Mouse (Mus musculus): ENCODE data around the gene Rdh1. TPM values are rescaled to one million over a fixed set of nuclear protein-coding genes. Genes with fewer than 3 reads are reported as not detected.

The Rdh1 gene
- 0.12 and 0.14 TPM in 2 replicates for polyA plus RNA-seq (2012; rRNA removed)

DNA sequence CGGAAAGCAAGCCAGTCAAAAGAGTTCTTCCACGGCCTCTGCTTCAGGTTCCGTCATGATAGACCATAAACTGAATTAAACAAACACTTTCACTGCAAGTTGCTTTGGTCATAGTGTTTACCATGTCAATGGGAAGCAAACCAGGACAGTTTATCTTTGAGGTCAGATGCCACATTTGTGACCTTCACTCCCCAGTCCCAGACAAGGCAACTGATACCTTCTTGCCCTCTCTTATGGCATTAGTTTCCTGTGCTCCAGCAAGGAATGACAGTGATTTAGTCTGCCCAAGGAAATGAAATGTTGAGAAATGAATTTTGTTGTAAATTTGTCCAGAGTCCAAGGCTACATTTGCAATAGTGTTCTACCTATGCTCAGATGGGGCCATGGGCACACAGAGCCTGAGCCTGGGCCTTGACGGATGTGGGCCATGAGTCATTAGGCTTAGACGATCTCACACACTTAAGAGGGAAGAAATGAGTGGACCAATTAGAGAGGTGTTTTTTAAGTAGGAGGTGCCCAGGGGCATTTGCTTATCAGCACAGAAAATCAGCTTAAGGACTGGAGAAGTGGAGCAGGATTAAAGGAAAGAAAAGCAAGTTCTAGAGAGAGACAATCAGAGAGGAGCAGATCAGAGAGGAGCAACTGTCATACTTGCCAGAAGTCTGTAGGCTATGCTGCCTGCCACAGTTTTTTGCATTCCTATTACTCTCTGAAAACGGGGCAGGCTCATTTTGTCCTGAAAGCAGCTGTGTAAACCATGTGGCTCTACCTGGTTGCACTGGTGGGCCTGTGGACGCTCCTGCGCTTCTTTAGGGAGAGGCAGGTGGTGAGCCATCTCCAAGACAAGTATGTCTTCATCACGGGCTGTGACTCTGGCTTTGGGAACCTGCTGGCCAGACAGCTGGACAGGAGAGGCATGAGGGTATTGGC, at the start of gene Rdh1, which contains the start of gene Rdh16f1:
Gene Rdh1, plus strand, starts transcription at position 541 of the 930 bp plus-strand sequence.
Gene Rdh16f1, plus strand, starts transcription at position 607 of the 930 bp plus-strand sequence.

DNA sequence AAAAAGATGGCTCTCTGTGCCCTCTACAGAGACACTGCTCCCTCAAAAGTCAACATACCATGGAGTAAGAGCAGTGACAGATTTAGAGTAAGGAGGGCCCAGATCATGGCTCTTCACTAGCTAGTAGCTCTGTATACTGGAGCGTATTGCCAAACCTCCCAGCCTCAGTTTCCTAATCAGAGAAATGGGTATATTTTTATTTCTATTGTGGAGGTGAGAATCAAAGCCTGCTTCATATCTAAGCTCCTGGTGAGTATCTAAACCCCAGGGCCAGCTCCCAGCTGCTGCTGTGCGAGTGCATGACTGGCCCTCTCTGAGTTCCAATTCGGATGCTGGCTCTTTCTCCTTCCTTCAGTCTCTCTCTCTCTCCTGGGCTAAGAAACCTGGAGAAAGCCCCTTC, 35.3 kb upstream of the Rdh1 start, which contains the start of gene Tac2:
Gene Tac2, plus strand, starts transcription at position 301 of the 400 bp plus-strand sequence.

DNA sequence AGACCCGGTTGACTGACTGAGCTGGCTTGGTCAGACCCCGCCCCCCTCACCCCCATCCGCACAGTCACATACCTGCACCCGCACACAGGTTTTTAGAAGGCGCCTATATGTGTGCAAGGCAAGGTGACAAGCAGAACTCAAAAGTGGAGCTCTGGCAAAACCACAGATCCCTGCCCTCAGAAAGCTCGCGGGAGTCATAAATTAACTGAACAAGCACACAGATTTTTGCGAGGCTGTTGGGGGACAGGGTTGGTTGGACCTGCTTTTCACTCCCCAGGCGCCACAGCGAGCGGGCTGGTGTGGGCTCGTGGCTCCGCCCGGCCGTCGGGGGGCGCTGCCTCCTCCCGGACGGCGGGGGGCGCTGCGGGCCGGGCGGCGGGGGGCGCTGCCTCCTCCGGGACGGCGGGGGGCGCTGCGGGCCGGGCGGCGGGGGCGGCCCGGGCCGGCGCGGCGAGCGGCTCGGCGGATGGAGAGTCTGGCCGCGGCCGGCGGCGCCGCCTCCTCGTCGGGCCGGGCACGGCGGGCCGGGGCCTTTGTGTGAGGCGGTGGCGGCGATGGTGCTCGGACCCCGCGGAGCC, 20.3 kb upstream of the Rdh1 start, which contains the start of gene Zbtb39:
Gene Zbtb39, plus strand, starts transcription at position 456 of the 578 bp plus-strand sequence.

DNA sequence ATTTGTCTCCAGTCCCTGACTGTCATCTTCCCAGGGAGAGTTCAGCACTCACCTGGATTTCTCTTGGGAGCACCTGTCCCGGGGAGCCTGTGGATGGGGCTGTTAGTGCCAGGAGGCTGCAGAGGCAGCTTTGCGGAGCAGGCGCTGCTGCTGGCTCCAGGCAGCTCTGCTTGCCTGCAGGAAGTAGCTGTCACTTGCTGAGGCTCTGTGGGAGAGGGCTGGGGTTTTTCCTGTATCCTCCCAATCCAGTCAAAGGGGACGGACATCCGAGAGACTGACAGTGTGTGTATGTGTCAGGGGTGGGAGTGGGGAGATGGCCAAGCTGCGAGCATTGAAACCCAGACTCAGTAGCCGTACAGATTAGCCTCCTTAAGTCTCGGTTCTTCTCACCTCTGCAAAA, 8.0 kb upstream of the Rdh1 start, which contains the start of gene Gpr182:
Gene Gpr182, minus strand, starts transcription at position 185 of the 400 bp plus-strand sequence.

DNA sequence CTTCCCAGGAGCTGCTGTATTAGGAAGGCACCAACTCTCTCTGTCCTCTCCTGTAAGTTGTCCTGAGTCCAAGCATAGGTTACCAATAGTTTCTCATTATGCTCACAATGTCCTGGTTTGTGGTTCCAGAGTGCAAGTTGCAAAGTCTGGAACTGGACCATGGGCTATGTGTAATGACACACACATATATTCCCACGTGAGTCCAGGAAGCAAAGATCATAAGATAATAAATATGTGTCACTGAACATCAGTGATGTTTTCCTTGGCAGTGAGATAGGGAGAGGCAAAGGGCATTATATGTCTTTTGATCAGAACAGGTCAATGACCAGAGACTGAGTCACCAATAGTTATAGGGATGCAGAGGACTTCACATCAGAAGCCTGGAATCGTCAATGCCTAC, 16.5 kb downstream of the Rdh1 start, which contains the start of gene Rdh9:
Gene Rdh9, plus strand, starts transcription at position 376 of the 400 bp plus-strand sequence.

DNA sequence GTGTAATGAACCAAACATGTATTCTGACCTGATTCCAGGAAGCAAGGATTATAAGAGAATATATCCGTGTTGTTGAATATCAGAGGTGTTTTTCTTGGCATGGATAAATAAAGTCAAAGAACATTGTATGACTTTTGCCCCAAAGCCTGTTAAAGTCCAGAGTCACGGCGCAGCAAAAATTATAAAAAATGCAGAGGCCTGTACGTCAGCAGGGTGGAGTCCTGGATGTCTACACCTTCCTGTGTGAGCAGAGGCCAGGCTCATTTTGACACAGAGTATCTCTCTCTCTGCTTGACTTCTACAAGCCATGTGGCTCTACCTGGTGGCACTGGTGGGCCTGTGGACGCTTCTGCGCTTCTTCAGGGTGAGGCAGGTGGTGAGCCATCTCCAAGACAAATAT, 41.4 kb downstream of the Rdh1 start, which contains the start of gene Rdh16:
Gene Rdh16, plus strand, starts transcription at position 262 of the 400 bp plus-strand sequence.

Other genes with a start within 250 kb of the Rdh1 start
- gene Ndufa4l2, start 244.8 kb upstream of the Rdh1 start, polyA plus RNA-seq (2012; rRNA removed): 1.8 and 2.2 TPM in 2 replicates
- gene Shmt2, start 237.3 kb upstream of the Rdh1 start, polyA plus RNA-seq (2012; rRNA removed): 83.1 and 90.5 TPM in 2 replicates
- not detected in 2 replicates for gene Nxph4, start 225.2 kb upstream of the Rdh1 start, polyA plus RNA-seq (2012; rRNA removed)
- 17.1 and 18.2 TPM in 2 replicates for gene Lrp1, start 138.6 kb upstream of the Rdh1 start, polyA plus RNA-seq (2012; rRNA removed)
- 9.8 and 11.0 TPM in 2 replicates for gene Stat6, start 116.7 kb upstream of the Rdh1 start, polyA plus RNA-seq (2012; rRNA removed)
- 5.7 and 6.6 TPM in 2 replicates for gene Nemp1, start 92.8 kb upstream of the Rdh1 start, polyA plus RNA-seq (2012; rRNA removed)
- gene Nab2, start 91.2 kb upstream of the Rdh1 start, polyA plus RNA-seq (2012; rRNA removed): 3.7 and 3.8 TPM in 2 replicates
- 0.22 and 0.26 TPM in 2 replicates for gene Myo1a, start 54.6 kb upstream of the Rdh1 start, polyA plus RNA-seq (2012; rRNA removed)
- gene Tac2, start 35.2 kb upstream of the Rdh1 start, polyA plus RNA-seq (2012; rRNA removed): 19.2 and 23.8 TPM in 2 replicates
- gene Zbtb39, start 20.2 kb upstream of the Rdh1 start, polyA plus RNA-seq (2012; rRNA removed): 2.1 and 2.3 TPM in 2 replicates
- gene Gpr182, start 8.0 kb upstream of the Rdh1 start, polyA plus RNA-seq (2012; rRNA removed): 8.2 and 9.1 TPM in 2 replicates
- 0.06 and 0.10 TPM in 2 replicates for gene Rdh16f1, start 66 bp downstream of the Rdh1 start, polyA plus RNA-seq (2012; rRNA removed)
- 0.02 and 0.05 TPM in 2 replicates for gene Rdh9, start 16.7 kb downstream of the Rdh1 start, polyA plus RNA-seq (2012; rRNA removed)
- 0.01 and 0.02 TPM in 2 replicates for gene Rdh16, start 41.4 kb downstream of the Rdh1 start, polyA plus RNA-seq (2012; rRNA removed)
- gene Rdh19, start 90.2 kb downstream of the Rdh1 start, polyA plus RNA-seq (2012; rRNA removed): 0.02 and 0.05 TPM in 2 replicates
- 0.09 and 0.12 TPM in 2 replicates for gene Rdh16f2, start 106.8 kb downstream of the Rdh1 start, polyA plus RNA-seq (2012; rRNA removed)
- gene Rdh7, start 129.1 kb downstream of the Rdh1 start, polyA plus RNA-seq (2012; rRNA removed): 1.0 and 1.3 TPM in 2 replicates
- gene Sdr9c7, start 138.8 kb downstream of the Rdh1 start, polyA plus RNA-seq (2012; rRNA removed): 0.02 TPM in 1 of 2 replicates, not detected in the other
- gene Hsd17b6, start 247.9 kb downstream of the Rdh1 start, polyA plus RNA-seq (2012; rRNA removed): 0.10 TPM in 1 of 2 replicates, not detected in the other

All from liver, embryonic 14 days (tissue).